Mouse (Mus musculus) thymus, postnatal 0 days (tissue): Measurements from ENCODE around the gene Mroh9. TPM values are rescaled to one million over a fixed set of nuclear protein-coding genes. Genes with fewer than 3 reads are reported as not detected.

Experiments used
- DNase-seq: peaks from one replicate; pipeline ENCODE4 v3.0.0-alpha.2; 2015; ENCODE audit warnings: low spot score
- polyA plus RNA-seq: library from polyadenylated mRNA; unstranded; fragments of >200 nt; fragmentation: Nextera tagmentation; extraction: Ambion mirVana; gene quantifications from 2 replicates; pipeline ENCODE4 v1.2.1, GENCODE M21; 2015

Gene Mroh9
- not detected in 2 replicates for polyA plus RNA-seq

DNA sequence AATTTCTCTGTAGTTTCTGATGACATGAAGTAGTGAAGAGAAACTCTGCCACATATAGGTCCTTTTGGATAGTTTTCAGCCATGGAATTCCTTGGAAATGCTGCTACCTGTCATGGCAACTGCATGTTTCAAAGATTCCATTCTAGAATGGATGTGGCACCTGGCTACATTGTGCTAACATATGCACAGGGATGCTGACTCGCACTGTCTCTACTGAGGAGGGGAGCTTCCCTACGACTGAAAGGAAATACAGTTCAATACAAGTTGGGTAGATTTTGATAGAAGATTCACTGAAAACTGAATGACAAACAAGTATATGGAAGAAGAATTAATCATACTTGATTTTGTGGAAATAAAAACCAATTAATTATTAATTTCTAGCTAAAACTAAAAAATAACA is at the start of gene Mroh9:
Gene Mroh9 (minus strand): TSS at position 101 of the 400 bp plus-strand sequence.
- DNase-seq, result no peak

DNA sequence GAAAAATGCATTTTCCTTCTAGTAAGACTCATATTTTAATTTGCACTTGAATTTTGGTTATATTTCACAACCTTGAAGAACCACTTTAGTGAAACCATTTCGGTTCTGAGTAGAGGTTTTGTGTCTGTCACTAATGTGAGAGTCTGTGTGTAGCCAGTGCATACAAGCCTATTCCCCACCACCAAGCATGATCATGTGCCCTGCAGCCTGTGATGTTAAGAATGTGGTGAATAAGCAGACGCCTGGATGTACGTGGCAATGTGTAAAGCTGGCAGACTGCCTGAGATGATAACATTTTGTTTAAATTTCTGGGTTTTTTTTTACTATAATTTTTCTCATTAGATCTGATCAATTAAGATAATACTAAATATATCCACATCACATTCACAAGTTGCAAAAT is 44.5 kb upstream of the Mroh9 start:
- DNase-seq, result no peak

DNA sequence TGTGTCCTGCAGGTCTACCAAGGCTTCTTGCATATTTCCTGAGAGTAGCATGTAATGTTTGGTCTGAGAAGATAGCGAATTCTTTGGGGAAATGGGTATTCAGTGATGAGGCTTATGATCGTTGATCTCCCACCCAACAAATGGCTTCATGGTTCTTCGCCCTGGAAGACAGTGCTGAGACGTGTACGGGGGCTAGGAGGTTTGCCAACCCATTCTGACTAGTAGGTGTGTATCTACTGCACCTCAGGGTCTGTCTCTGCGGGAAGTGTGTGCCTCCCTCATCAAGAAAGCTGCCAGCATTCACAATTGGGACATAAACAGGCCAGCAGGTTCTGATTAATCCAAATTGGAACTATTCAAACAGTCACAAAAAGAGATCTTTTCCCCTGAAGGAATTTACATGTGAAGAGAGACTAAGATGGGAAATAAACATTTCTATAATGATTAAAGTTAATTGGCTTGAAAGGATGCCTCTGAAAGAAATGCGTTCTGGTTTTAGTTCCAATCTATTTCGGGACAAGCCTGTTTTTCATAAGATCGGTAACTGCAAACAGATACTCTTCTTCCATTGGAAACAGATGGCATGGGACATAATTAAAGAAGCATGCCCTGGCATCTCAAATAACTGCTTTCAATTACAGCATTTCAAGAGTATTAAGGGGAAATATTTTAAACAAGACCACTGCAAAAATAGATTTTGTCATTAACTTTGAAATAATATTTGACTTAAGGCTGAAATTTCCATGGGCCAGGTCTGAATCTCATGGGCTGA is 43.8 kb upstream of the Mroh9 start:
- no peak for DNase-seq

DNA sequence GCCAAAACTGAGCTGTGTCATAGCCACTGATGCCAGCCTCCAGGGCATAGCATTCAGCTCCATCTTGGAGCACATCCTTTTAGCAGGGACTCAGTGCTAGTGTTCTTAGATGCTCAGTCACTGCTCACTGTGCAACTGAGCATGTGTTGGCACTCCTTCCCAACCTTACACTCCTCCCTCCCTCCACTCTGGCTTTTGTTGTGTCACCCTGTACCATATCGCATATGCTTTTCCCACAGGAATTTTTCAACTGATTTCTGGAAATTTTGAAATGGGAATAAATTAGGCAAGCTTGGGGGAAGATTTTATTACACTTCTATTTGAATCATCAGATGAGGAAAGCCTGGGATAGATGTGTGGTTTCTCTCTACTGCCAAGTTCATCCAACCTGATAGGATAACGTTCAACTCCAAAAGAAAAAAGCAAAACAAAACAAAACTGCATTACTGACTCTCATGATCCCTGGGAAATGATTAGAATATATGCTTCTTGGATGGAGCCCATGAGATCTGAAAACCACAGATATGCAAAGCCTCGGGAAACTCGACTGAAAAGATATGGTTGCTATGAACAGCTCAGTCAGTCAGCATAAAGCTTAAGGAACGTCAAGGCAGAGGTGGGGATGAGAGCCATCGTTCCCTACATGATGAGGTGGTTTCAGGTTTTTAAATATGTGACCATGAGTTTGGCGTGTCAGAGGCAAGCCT is 40.9 kb upstream of the Mroh9 start:
- DNase-seq, result no peak

DNA sequence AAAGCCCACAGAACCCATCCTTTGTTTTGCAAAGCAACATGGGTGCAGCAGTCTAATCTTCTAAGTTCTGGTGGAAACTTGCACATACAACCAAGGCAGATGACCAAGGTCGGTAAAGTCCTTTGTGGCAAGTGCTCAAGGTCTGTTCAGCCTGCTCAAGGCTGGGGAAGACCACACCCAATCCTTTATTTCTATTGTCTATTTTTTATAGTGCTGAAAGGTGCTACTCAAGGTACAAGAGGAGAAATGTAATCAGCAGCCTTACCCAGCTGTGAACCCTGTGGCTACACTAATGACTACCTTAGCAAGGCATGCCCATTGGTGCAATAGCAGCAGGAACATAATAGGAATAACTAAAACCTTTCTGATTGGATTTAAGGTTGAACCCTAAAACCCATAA is 36.9 kb upstream of the Mroh9 start:
- DNase-seq, result no peak

DNA sequence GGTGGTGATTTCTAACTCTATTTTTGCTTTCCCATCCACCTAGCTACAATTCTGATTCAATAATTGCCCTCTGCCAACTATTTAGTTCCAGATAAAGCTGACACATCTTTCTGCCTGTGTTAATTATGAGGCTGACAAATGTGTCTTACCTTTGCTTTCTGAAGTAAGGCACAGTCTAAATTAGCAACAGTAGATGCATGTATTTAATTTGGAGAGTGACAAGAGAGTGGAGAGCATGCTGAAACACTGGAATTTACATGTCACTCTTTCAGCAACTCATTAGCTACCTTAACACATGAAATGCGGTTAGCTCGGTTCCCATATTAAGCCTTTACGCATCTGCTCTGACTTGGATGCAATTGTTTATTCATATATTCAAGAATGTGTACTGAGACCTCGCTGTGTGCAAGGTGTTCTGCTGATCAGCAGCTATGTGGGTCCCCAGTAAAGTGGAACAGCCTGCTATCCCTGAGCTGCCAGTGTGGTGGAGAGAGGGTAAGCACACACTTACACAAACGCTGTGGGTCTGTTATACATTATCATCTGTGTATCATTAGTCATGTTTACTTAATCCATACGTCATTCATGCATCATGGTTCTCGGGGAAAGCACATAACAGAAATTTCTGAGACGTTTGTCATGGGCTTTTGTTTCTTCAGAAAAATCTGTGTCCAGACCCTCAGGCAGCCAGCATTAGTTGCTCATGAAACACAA is 28.1 kb upstream of the Mroh9 start:
- DNase-seq, result no peak

DNA sequence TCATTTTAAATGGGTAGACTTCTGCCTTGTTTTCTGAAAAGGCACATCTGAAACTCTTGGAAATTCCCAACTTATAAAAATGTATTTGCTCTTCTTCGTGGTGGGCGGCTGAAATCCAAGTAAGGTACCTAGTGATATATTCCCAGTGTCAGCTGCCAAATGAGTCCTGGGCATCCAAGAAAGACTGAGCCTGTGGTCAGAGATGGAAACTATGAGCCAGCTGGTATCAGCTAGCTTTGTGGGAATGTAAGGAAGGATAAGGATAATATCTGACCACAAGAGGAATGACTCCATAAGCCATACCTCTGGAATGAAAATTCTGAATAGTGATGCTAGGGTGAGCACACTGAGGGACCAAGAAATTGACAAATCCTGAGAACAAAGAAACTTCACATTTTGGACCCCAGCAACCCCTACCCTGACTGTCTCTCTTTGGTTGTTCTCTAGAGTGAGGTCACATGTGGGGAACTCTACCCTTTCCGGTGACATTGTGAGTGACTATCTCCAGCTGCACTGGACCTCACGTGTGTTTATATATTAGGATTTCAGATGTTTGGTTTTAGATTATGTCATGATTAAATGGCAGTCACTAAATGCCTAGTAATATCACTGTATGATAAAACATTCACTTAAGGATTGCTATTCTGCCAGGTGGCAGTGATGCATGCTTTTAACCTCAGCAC is 27.2 kb upstream of the Mroh9 start:
- no peak for DNase-seq

DNA sequence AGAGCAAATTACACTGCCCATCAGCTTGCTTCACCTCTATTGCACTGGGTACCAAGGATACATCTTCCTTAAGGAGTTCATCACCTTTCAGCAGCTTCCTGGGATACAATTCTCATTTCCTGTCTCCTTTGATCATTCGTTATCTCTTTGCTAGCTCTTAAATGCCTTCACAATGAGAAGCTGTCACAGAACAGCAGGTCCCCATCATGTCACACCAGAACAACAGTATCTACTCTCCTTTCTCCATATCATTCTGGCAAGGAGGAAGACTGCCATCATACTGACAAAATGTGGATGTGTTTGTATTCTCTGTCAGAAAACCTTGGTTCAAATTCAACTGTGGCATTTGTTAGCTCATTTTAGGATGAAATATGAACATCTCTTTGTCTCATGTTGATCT is 19.5 kb upstream of the Mroh9 start:
- no peak for DNase-seq

DNA sequence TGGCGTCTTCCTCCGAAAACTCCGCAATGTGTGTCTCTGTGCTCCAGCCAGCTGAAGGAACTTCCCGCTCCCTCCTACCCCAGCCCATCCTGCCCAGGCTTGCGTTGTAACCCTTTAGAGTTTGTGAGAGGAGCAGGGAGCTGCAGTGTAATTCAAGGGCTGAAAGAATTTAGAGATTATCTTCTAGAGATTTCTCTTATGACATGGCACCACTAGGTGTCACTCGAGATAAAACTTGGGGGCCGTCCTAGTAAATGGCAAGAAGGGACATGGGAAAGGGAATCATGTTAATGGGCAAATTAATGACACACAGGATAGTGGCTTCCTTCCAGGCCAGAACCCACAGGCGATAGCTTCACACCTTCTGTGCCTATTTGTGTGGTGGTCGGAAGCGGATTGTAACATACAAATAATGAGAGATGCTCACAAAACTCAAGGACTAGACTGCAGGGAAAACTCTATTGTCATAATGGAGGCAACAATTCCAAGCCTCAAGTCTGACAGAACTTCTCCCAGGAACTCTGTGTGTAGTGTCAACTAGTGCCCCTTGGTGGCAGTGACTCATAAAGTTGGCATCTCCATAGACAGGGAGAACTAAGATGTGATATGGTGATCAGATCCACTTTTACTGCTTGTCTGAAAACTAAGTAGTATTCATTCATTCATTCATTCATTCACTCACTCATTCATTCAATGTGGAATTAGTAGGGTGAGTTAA is 6.1 kb upstream of the Mroh9 start:
- no peak for DNase-seq

DNA sequence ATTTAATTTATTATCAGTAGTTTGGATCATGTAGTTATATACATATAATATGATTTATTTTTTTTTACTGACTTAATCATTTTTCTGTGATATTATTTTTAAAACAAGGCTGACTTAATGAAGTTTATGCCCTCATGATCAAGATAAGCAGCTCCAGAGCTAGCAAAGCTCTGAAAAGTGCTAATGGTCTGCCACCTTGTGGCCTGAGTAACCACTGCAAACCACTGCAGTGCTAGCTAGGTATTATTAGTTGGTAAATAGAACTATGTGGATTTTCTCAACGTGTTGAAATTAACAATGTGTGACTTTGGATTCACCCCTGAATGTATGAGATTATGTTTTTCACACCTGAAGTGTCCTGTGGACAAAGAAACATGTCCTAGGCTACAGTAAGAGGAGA is 15.0 kb downstream of the Mroh9 start:
- no peak for DNase-seq

DNA sequence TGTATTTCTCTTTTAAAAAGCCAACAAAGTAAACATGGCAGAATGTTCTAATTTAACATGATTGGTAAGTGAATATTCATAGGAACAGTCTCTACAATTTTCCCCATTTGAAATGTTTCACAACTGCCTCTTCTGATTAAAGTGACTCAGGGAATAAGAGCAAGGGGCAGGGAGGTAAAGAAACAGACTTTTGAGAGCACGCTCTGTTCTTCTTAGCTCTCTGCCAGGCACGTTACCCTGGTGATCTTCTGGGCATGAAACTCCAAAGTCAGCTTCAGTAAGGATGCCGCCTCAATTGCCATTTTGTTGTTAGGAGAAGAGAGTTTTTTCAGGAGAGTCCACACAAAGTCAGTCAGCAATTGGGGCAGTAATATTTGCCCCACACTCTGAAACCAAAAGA is 25.1 kb downstream of the Mroh9 start:
- no peak for DNase-seq

DNA sequence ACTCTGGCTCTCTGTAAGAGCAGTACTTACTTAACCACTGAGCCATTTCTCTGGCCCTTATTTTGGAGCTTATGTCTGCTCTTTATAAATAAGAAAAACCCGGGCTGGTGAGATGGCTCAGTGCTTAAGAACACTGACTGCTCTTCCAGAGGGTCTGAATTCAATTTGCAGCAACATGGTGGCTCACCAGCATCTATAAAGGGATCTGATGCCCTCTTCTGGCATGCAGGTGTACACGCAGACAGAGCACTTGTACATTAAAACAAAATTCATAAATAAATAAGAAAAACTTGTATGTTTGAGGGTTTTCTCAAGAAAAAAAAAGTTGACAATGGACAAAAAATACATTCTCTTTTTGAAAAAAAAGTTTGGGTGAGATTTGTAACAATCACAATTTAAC is 28.1 kb downstream of the Mroh9 start:
- no peak for DNase-seq

DNA sequence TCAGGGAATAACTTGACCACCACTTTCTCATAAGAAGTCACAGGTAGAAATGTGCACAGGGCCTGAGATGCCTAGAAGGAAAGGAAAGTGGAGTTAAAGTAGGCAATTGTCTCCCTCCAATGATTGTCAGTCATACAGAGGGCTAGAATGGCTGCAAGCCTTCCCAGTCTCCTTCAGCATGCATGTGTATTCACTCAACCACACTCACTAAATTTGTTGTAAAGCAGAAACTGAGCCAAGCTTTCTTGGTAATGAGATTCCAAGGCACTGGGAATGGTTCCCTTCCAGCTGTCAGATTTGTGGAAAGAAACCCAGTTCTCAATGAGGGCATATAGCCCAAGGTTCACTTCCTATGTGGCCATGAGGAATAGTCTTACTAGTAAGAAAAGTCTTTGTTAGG is 29.8 kb downstream of the Mroh9 start:
- DNase-seq, result no peak

DNA sequence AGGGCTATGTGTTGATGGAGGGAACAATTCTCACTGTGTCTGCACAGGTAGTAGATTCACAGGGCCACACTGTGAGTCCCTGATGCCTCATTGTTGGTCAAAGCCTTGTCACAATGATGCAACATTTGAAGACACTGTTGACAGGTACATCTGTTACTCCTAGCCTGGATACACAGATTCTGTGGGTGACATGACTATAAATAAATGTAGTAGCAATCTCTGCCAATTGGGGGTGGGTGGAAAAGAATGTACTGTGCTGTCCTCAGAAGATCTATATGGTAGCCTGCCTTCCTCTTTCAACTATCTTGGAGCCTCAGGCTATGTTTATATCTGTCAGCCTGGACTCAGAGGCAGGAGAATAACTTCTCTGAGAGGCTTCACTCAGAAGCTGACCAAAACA is 62.4 kb downstream of the Mroh9 start:
- no peak for DNase-seq

DNA sequence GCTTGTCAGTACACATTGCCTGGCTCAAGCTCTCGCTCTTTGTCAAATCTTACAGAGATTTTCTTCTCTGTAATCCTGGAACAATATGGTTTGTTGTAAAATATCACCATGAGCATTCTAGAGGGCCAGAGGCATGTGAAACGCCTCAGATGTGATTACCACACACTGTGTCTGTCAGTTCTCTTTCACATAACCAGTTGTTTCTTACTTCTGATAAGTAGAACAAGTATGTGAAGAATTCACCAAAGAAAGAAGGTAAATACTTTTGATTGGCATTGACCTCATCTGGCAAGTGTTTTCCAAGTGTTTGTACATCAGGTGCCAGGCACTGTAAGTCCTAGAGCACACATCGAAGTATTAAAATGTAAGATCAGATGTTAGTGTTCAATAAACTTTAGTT is 76.2 kb downstream of the Mroh9 start:
- no peak for DNase-seq

DNA sequence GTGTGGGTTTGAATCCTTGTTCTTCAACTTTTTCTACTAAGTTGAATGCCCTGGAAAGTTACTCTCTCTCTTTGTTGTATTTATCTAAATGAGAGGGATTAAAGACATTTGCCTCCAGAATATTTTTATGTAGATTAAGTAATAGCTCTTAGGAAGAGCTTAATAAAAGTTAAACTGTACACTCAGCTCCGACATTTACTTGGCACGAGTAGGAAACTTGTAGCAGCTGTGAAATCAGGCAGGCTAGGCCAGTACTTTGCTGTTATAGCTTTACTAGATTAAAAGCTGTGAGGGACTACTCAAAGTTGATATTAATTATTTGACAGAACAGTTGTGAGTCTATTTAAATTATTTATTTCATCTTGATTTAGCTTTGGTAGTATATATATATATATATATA is 82.0 kb downstream of the Mroh9 start:
- DNase-seq, result no peak

DNA sequence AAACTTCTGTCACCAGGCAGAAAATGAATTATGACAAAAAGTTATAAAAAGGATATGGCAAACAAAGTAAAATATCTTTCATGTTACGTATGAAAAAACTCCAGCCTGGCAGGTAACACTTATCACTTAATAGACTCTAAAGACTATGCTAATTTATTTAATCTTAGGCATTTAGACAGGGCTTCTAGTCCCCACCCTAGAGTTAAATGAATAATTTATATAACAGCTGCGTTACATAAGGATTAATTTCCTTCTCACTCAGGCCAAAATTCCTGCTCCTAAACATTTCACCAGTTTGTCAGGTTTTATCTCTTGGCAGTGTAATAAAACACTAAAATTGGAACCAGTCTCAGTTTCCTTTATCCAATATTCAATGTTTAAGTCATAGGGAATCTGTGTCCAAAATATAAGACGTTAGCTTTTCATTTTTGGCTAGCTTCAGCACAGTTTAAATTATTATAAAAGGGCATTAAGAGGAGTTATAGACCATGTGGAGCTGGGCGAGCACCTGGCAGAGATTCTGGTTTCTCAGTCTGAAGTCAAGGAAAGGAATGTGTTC is 84.1 kb downstream of the Mroh9 start:
- DNase-seq, result no peak

DNA sequence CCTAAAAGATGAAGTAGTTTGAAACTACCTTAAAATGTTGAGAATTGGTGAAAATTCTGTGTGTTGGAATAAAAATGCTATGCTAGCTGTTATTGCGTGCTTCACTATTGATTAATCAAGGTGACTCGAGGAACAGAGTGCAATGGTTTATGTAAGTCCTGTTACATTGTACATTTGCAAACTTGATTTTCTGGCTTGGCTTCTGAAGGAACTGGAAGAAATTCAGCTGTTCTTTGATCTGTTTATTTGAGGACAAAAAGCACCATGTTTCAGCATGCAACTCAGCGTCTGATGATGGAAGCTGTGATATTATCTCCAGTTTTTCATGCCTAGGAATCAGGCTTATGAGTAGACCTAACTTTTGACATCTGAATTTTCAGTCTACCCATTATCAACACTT is 97.9 kb downstream of the Mroh9 start:
- no peak for DNase-seq

DNA sequence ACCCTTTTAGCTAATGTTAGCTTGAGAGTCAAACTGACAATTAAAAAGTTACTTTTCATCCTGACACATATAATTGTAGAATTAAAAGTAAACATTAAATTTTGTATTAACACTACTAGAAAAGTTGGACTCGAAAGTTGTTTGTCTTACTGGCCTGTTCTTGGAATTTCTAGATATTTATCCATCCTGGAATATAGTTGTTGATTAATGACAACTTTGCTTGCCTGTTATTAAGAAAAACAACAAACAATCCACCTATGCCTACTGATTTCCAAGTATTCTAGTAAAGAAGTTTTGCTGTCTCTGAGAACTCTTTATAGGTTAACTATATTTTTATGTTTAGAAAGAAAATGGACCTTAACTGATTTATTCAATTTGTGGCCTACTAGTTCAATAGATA is 98.7 kb downstream of the Mroh9 start:
- DNase-seq, result no peak

DNA sequence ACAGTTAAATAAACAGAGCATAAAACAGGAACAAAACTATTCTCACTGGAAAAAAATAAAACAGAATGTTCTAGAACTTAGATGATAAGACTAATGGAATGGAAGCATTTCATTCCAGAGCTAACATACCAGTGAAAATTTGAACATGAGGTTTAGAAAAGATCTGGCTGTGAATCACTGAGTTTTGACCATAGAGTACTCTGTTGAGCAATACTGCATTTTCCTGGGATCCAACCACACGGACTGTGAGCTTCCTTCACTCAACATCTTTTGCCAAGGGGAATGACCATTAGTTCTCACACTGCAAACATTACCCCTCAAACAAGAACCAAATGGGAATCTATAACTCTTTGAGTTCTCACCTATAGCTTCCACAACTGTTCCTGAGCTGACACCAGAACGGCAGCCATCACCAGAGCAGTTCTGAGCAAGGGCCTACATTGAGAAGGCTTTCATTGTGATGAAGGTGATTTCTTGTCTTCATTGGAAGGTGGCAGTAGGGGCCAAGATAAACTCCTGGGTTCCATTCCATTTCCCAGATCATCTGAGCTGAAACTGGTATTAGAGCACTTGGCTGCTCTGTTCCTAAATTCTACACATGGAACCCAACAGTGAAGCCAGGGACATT is 99.2 kb downstream of the Mroh9 start:
- DNase-seq, result no peak
